Mouse (Mus musculus): ENCODE data around the gene Ncaph2. TPM values are rescaled to one million over a fixed set of nuclear protein-coding genes. Genes with fewer than 3 reads are reported as not detected.

The Ncaph2 gene
- 51.8 and 56.2 TPM in 2 replicates for polyA plus RNA-seq (2012; rRNA removed)

DNA sequence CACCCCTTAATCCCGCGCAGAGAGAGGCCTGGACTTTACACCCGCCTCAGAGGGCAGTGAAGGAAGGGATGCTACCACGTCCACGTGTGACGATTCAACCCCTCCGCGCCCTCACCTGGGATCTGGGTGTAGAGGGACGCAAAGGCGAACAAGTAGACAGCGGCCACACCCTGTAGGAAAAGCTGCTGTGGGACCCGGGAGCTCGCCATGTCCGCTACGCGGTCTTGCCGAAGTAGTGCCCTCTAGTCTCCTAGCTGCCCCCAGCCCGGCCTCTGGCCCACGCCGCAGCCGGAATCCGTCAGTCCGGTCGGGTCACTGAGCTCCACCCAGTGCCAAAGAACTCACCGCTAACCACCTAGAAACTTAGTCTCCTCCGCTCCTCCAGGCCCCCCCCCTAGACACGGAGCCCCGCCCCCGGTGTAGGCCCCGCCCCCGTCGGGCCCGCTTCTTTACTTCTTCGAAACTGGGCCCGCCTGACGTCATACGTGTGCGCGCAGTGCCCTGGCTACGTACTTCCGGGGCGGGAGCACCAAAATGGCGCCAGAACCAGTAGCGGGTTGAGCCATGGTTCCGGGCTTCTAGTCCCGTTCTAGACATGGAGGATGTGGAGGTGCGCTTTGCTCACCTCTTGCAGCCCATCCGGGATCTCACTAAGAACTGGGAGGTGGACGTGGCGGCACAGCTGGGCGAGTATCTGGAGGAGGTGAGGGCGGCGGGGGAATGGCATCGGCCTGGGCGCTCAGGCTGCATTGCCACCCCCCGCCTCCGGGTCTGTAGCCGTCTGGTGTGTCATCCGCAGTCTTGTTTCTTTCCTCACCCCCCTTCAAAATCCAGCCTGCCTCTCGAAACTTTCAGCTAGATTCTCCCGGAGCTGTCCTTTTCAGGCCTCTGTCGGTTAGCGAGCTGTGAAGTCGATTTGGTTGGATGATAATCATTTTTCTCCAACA, at the start of gene Ncaph2, which contains the start of gene Lmf2:
Ncaph2 (plus strand) TSS at position 479 of the 947 bp plus-strand sequence.
Lmf2 (minus strand) TSS at position 419 of the 947 bp plus-strand sequence.

GRCm38 (mm10) chr15:89315190-89315731, 40.3 kb upstream of the Ncaph2 start, which contains the start of gene Sbf1:
Gene Sbf1, minus strand, starts transcription at chr15:89315311.

DNA sequence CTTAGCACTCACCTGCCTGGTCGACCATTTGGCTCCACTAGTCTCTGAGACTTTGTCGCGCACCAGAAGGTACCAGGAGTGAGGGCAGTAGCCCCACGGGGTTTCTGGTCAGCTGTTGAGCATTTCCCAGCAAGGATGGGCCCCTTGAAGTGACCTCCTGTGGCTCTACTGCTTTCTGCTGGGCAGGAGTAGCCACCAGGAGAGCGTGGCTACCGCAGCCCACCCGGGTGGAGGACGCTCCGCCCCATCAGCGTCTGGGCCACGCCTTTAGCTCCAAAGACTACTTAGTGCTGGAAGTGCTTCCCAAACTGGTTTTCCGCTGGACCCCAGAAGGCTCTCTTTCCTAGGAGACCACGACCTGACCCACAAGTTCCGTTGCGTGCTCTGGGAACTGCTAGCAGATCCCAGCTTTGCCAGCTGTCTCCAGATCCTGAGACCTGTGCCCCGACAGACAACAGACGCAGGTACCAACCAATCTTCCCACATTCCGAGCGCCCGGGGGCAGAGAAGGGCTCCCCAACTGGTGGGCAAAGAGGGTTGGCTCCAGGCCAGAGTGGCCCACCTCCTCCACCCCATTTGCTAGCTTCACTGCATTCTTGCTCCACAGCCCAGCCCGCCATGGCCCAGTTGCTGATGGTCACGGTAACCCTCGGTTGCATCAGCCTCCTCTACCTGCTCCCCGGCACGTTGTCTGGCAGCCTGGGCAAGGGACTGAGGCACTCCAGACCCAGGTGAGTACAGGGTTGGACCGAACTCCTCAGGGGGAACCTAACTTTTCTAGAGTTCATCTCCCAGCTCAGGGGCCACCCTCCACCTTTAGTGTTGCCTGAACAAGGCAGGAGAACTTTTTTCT, 32.6 kb upstream of the Ncaph2 start, which contains the start of gene Adm2:
Adm2 (plus strand) TSS at position 51 of the 853 bp plus-strand sequence.

GRCm38 (mm10) chr15:89334271-89334670, 21.2 kb upstream of the Ncaph2 start, which contains the start of gene Miox:
Gene Miox, plus strand, starts transcription at chr15:89334398.

GRCm38 (mm10) chr15:89373762-89374248, 18.3 kb downstream of the Ncaph2 start, which contains the start of gene Sco2:
Gene Sco2, minus strand, starts transcription at chr15:89373846.

DNA sequence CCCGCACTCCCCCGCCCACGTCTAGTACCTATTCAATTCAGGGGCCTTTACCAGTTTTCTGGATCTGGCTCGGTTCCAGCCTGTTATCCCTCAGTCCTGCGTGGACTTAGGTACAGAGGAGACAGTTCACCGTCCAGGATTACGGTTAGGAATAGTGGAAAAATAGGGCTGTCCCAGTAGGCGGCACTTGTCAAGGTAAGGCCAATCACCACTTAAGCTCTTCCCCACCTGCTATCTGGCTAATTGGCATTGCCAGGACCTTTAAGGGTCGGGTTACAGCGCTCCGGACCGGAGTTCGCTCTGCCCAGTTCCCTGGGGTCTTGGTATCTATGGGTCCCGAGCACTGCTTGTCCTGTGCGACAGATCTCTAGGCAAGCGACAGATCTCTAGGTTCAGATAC, 21.4 kb downstream of the Ncaph2 start, which contains the start of gene Tymp:
Tymp (minus strand) TSS at position 83 of the 400 bp plus-strand sequence.

DNA sequence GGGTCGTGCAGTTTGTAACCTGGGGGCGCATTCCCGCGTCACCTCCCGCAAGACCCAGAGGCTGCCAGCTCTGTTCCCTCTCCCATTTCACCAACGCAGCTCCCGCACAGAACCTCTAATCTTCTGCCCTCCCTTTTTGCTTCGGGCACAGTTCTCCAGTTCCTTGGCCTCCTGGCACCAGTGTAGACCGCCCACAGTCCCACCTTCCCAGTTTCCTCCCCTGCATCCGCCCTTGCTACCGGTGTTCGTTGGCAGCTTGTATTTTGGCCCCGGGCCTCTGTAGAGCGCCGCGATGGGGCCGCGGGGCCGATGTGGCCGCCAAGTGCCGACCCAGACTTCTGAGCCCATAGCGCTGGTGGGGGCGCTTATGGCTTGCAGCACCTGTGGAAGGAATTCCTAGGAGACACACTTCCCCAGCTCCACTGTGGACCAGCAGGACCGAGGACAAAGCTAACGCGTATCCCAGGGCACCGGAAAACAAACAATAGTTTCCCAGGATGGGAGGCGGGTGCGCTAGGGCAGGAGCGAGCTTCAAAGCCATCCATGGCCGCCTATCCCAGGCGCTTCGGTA, 23.4 kb downstream of the Ncaph2 start, which contains the start of gene Odf3b:
Odf3b (minus strand) TSS at position 452 of the 571 bp plus-strand sequence.

GRCm38 (mm10) chr15:89384617-89385016, 29.1 kb downstream of the Ncaph2 start, which contains the start of gene Klhdc7b:
Gene Klhdc7b, plus strand, starts transcription at chr15:89384917.

GRCm38 (mm10) chr15:89410118-89410517, 54.6 kb downstream of the Ncaph2 start, which contains the start of gene Syce3:
Gene Syce3, minus strand, starts transcription at chr15:89410503.

Other genes with a start within 250 kb of the Ncaph2 start
- gene Tubgcp6, start 232.6 kb upstream of the Ncaph2 start, polyA plus RNA-seq (2012; rRNA removed): 6.5 and 8.5 TPM in 2 replicates
- 9.1 and 9.7 TPM in 2 replicates for gene Hdac10, start 227.0 kb upstream of the Ncaph2 start, polyA plus RNA-seq (2012; rRNA removed)
- 3.5 and 4.5 TPM in 2 replicates for gene Mapk12, start 215.0 kb upstream of the Ncaph2 start, polyA plus RNA-seq (2012; rRNA removed)
- gene Mapk11, start 206.1 kb upstream of the Ncaph2 start, polyA plus RNA-seq (2012; rRNA removed): 1.3 TPM in 2 replicates
- 37.7 and 44.3 TPM in 2 replicates for gene Plxnb2, start 174.9 kb upstream of the Ncaph2 start, polyA plus RNA-seq (2012; rRNA removed)
- 5.4 and 6.4 TPM in 2 replicates for gene Dennd6b, start 159.2 kb upstream of the Ncaph2 start, polyA plus RNA-seq (2012; rRNA removed)
- gene Ppp6r2, start 144.2 kb upstream of the Ncaph2 start, polyA plus RNA-seq (2012; rRNA removed): 13.5 and 14.0 TPM in 2 replicates
- gene Sbf1, start 40.4 kb upstream of the Ncaph2 start, polyA plus RNA-seq (2012; rRNA removed): 26.2 and 28.5 TPM in 2 replicates
- 10.3 and 11.8 TPM in 2 replicates for gene Adm2, start 33.0 kb upstream of the Ncaph2 start, polyA plus RNA-seq (2012; rRNA removed)
- gene Miox, start 21.3 kb upstream of the Ncaph2 start, polyA plus RNA-seq (2012; rRNA removed): 12.7 and 15.7 TPM in 2 replicates
- 9.9 and 11.9 TPM in 2 replicates for gene Lmf2, start 60 bp upstream of the Ncaph2 start, polyA plus RNA-seq (2012; rRNA removed)
- 21.4 and 21.6 TPM in 2 replicates for gene Sco2, start 18.1 kb downstream of the Ncaph2 start, polyA plus RNA-seq (2012; rRNA removed)
- 1.3 and 1.6 TPM in 2 replicates for gene Tymp, start 21.3 kb downstream of the Ncaph2 start, polyA plus RNA-seq (2012; rRNA removed)
- 0.96 and 1.2 TPM in 2 replicates for gene Odf3b, start 23.6 kb downstream of the Ncaph2 start, polyA plus RNA-seq (2012; rRNA removed)
- gene Klhdc7b, start 29.2 kb downstream of the Ncaph2 start, polyA plus RNA-seq (2012; rRNA removed): not detected in 2 replicates
- 0.19 TPM in 1 of 2 replicates, not detected in the other for gene Syce3, start 54.8 kb downstream of the Ncaph2 start, polyA plus RNA-seq (2012; rRNA removed)
- gene Cpt1b, start 70.1 kb downstream of the Ncaph2 start, polyA plus RNA-seq (2012; rRNA removed): 21.3 and 23.0 TPM in 2 replicates
- 1.2 and 1.3 TPM in 2 replicates for gene C730034F03Rik, start 73.9 kb downstream of the Ncaph2 start, polyA plus RNA-seq (2012; rRNA removed)
- 0.28 and 0.46 TPM in 2 replicates for gene Gm44502, start 74.0 kb downstream of the Ncaph2 start, polyA plus RNA-seq (2012; rRNA removed)
- 28.2 and 29.0 TPM in 2 replicates for gene Chkb, start 74.2 kb downstream of the Ncaph2 start, polyA plus RNA-seq (2012; rRNA removed)
- 0.01 TPM in 2 replicates for gene Mapk8ip2, start 98.2 kb downstream of the Ncaph2 start, polyA plus RNA-seq (2012; rRNA removed)
- 6.8 and 7.0 TPM in 2 replicates for gene Arsa, start 121.7 kb downstream of the Ncaph2 start, polyA plus RNA-seq (2012; rRNA removed)
- 1.4 and 2.4 TPM in 2 replicates for gene Shank3, start 143.9 kb downstream of the Ncaph2 start, polyA plus RNA-seq (2012; rRNA removed)
- 0.04 and 0.07 TPM in 2 replicates for gene Acr, start 212.6 kb downstream of the Ncaph2 start, polyA plus RNA-seq (2012; rRNA removed)
- 6.5 and 6.9 TPM in 2 replicates for gene Rabl2, start 236.2 kb downstream of the Ncaph2 start, polyA plus RNA-seq (2012; rRNA removed)

Measured in liver, embryonic 18 days (tissue).